In genomic region chr9:40783641-40784373, GRCm38 (mm10) we compare ENCODE assay signal across 8 mouse cellular contexts. TPM values are rescaled to one million over a fixed set of nuclear protein-coding genes. Genes with fewer than 3 reads are reported as not detected.
A peak's percentile ranks its signal among the peaks of the same experiment; 100 is the strongest.
DNase-seq lines count a peak whose midpoint lies in the region; ATAC-seq and TF ChIP-seq lines count a peak whose summit lies in the region.

No protein-coding gene starts in this region.

- peak overlapping the region; percentile 74 for H3K27ac ChIP-seq in forebrain, postnatal 0 days (ENCODE audit: low read depth, low read length)
- H3K27ac ChIP-seq in hindbrain, postnatal 0 days = peak overlapping the region; percentile 45
- H3K27ac ChIP-seq in liver, embryonic 13.5 days = no peak overlapping the region; the same call in 1 of the 2 replicates

- no peak for TF ChIP-seq CTCF in forebrain, postnatal 0 days (IDR thresholded peaks at IDR 0.05; ENCODE audit: low read depth)
- TF ChIP-seq CTCF in hindbrain, postnatal 0 days (IDR thresholded peaks at IDR 0.05; ENCODE audit: low read depth) = no peak

- no peak overlapping the region for H3K9ac ChIP-seq in forebrain, postnatal 0 days
- no peak overlapping the region for H3K9ac ChIP-seq in hindbrain, postnatal 0 days (replicated peaks; ENCODE audit: low read length)
- H3K9ac ChIP-seq in liver, embryonic 13.5 days = no peak overlapping the region

- no peak overlapping the region for H3K4me2 ChIP-seq in forebrain, postnatal 0 days (ENCODE audit: low read depth)
- peak overlapping the region; percentile 24 for H3K4me2 ChIP-seq in hindbrain, postnatal 0 days (ENCODE audit: low read depth, low read length)
- H3K4me2 ChIP-seq in liver, embryonic 13.5 days = peak overlapping the region; percentile 20; the same call in 1 of the 2 replicates

- H3K9me3 ChIP-seq in forebrain, postnatal 0 days (ENCODE audit: low read length) = no peaks in the 10 kb centered on the region
- H3K9me3 ChIP-seq in hindbrain, postnatal 0 days (ENCODE audit: low read length) = no peaks in the 10 kb centered on the region
- H3K9me3 ChIP-seq in liver, embryonic 13.5 days (replicated peaks) = no peaks in the 10 kb centered on the region

- 13% methylated on average over 13 of the region's 13 CpGs for WGBS in forebrain, postnatal 0 days
- WGBS in hindbrain, postnatal 0 days = 18% methylated on average over 13 of the region's 13 CpGs
- WGBS in liver, embryonic 13.5 days (ENCODE audit: insufficient replicate concordance) = 8% methylated on average over 13 of the region's 13 CpGs

- intact Hi-C loops in left cerebral cortex, postnatal 25 days (cut with DNase I) = loop anchor here (2.0 kb wide), 1 partner anchor 15 kb away; no protein-coding TSS in a partner anchor

- no peaks in the 10 kb centered on the region for H3K27me3 ChIP-seq in forebrain, postnatal 0 days (ENCODE audit: insufficient read depth, low read length)
- H3K27me3 ChIP-seq in hindbrain, postnatal 0 days (ENCODE audit: insufficient read depth, low read length) = no peaks in the 10 kb centered on the region
- peaks cover 37% of the 10 kb centered on the region for H3K27me3 ChIP-seq in liver, embryonic 13.5 days

- peaks cover 6% of the 10 kb centered on the region; the same call in 1 of the 2 replicates for H3K36me3 ChIP-seq in forebrain, postnatal 0 days (ENCODE audit: insufficient read depth)
- H3K36me3 ChIP-seq in hindbrain, postnatal 0 days (ENCODE audit: insufficient read depth, low read length) = no peaks in the 10 kb centered on the region; the same call in 1 of the 2 replicates
- no peaks in the 10 kb centered on the region for H3K36me3 ChIP-seq in liver, embryonic 13.5 days

- DNase-seq in spleen, adult 18-20 months = peak; percentile 62 to 69
- no peak for DNase-seq in spleen, adult 12 weeks (ENCODE audit: low spot score)
- DNase-seq in forebrain, postnatal 0 days = no peak
- no peak for DNase-seq in hindbrain, postnatal 0 days (ENCODE audit: low spot score)
- no peak for DNase-seq in liver, embryonic 13.5 days
- peak; percentile 39 for DNase-seq in naive thymus-derived CD4-positive, alpha-beta T cell, adult 2 months (ENCODE audit: low read depth)
- DNase-seq in ovary, adult 18-20 months (ENCODE audit: low spot score) = no peak
- DNase-seq in left cerebral cortex, postnatal 25 days (ENCODE audit: low spot score in 2 of 2) = no peak

- no peak overlapping the region for H3K4me3 ChIP-seq in forebrain, postnatal 0 days (ENCODE audit: low read depth, low read length)
- no peak overlapping the region for H3K4me3 ChIP-seq in hindbrain, postnatal 0 days (ENCODE audit: low read length)
- no peak overlapping the region for H3K4me3 ChIP-seq in liver, embryonic 13.5 days (replicated peaks)

- peak; percentile 17; the same call in 1 of the 2 replicates for ATAC-seq in forebrain, postnatal 0 days
- no peak for ATAC-seq in hindbrain, postnatal 0 days
- ATAC-seq in liver, embryonic 13.5 days (ENCODE audit: low read depth) = peak; percentile 54; the same call in 1 of the 2 replicates

- H3K4me1 ChIP-seq in forebrain, postnatal 0 days (ENCODE audit: insufficient read depth) = peaks cover 6% of the 10 kb centered on the region; the same call in 1 of the 2 replicates
- H3K4me1 ChIP-seq in hindbrain, postnatal 0 days (ENCODE audit: insufficient read depth, low read length) = peaks cover 13% of the 10 kb centered on the region; the same call in 1 of the 2 replicates
- peaks cover 29% of the 10 kb centered on the region for H3K4me1 ChIP-seq in liver, embryonic 13.5 days (replicated peaks)

RNA-seq across cellular contexts. Expression of gene Hspa8, which starts 17.0 kb away (rescaled TPM):
- 3,364 and 4,241 TPM in 2 replicates for total RNA-seq in forebrain, postnatal 0 days (2014; rRNA removed)
- 2,287 and 2,372 TPM in 2 replicates for polyA plus RNA-seq in forebrain, postnatal 0 days (2015; fragmentation: Nextera tagmentation; extraction: Ambion mirVana)
- 3,796 and 3,887 TPM in 2 replicates for total RNA-seq in hindbrain, postnatal 0 days (2014; rRNA removed)
- polyA plus RNA-seq in hindbrain, postnatal 0 days (2015; fragmentation: Nextera tagmentation; extraction: Ambion mirVana) = 2,316 and 2,371 TPM in 2 replicates
- 1,780 and 2,224 TPM in 2 replicates for polyA plus RNA-seq in liver, embryonic 13.5 days (2015; fragmentation: Nextera tagmentation; extraction: Ambion mirVana)
- total RNA-seq in left cerebral cortex, postnatal 25 days (2021) = 1,000 to 10,000 TPM; 2,412 to 2,535 TPM

Comparison
In these comparisons a context has a peak if more than half of its experiments do, and no peak if none do; other contexts are left out.
1. DNase-seq: peak in spleen, adult 18-20 months (2 of 2) and naive thymus-derived CD4-positive, alpha-beta T cell, adult 2 months (single experiment); none in spleen, adult 12 weeks (single experiment), forebrain, postnatal 0 days (single experiment), hindbrain, postnatal 0 days (single experiment), liver, embryonic 13.5 days (single experiment), ovary, adult 18-20 months (single experiment) and left cerebral cortex, postnatal 25 days (0 of 2).